In genomic region chr14:76495022-76495421, GRCm38 (mm10) we compare ENCODE assay signal across 18 mouse cellular contexts.
DNase-seq lines count a peak whose midpoint lies in the region; ATAC-seq and TF ChIP-seq lines count a peak whose summit lies in the region.
"Had no signal": no experiment of that assay in that cellular context is flagged by ENCODE, and none has a peak within 500 bp of the region (broad histone marks: within the 10 kb centered on the region; RNA-seq: fewer than 3 reads in every experiment).

No protein-coding gene starts in this region.

- no peak overlapping the region for H3K4me2 ChIP-seq in midbrain, embryonic 12.5 days (replicated peaks)
- H3K4me2 ChIP-seq in midbrain, embryonic 14.5 days (ENCODE audit: low read length), result no peak overlapping the region
- no peak overlapping the region for H3K4me2 ChIP-seq in forebrain, embryonic 11.5 days (ENCODE audit: low read depth, low read length, severe bottlenecking)
- H3K4me2 ChIP-seq: embryonic facial prominence, embryonic 15.5 days; forebrain, embryonic 12.5 days; heart, embryonic 12.5 days; liver, embryonic 12.5 days; lung, embryonic 15.5 days had no signal

- no peak for TF ChIP-seq CTCF in kidney, adult 2 months (conservative IDR thresholded peaks at IDR 0.05; ENCODE audit: insufficient read depth, insufficient read length, low read depth, low read length)
- TF ChIP-seq CTCF in lung, adult 2 months (IDR thresholded peaks at IDR 0.05; ENCODE audit: insufficient read depth, low read length), result no peak

- H3K9ac ChIP-seq in midbrain, embryonic 12.5 days (replicated peaks), result 0 out of 2 replicates have a peak overlapping the region, but pooled peaks have one; percentile 34
- no peak overlapping the region for H3K9ac ChIP-seq in midbrain, embryonic 14.5 days (replicated peaks; ENCODE audit: low read length)
- peak overlapping the region; percentile 39 for H3K9ac ChIP-seq in ES-E14 (ENCODE audit: insufficient read depth, low read depth, low read length, poor library complexity, severe bottlenecking)
- no peak overlapping the region for H3K9ac ChIP-seq in forebrain, embryonic 11.5 days (ENCODE audit: low read length)
- H3K9ac ChIP-seq: embryonic facial prominence, embryonic 15.5 days; forebrain, embryonic 12.5 days; heart, embryonic 12.5 days; liver, embryonic 12.5 days; lung, embryonic 15.5 days had no signal

- no peak overlapping the region for H3K27ac ChIP-seq in midbrain, embryonic 12.5 days (replicated peaks)
- no peak overlapping the region for H3K27ac ChIP-seq in midbrain, embryonic 14.5 days (replicated peaks; ENCODE audit: low read depth, low read length)
- H3K27ac ChIP-seq in ES-E14 (ENCODE audit: insufficient read depth, low read depth, low read length, poor library complexity, severe bottlenecking), result peak overlapping the region; percentile 68
- H3K27ac ChIP-seq in kidney, adult 2 months (ENCODE audit: insufficient read depth, low read depth, low read length), result peak overlapping the region; percentile 1; the same call in 1 of the 2 replicates
- H3K27ac ChIP-seq in forebrain, embryonic 11.5 days (ENCODE audit: low read depth, low read length), result no peak overlapping the region
- H3K27ac ChIP-seq: embryonic facial prominence, embryonic 15.5 days; forebrain, embryonic 12.5 days; liver, embryonic 12.5 days; lung, embryonic 15.5 days had no signal

- H3K36me3 ChIP-seq in midbrain, embryonic 12.5 days, result peaks cover 16% of the 10 kb centered on the region
- peaks cover 4% of the 10 kb centered on the region; the same call in 1 of the 2 replicates for H3K36me3 ChIP-seq in midbrain, embryonic 14.5 days (ENCODE audit: control insufficient read depth, insufficient read depth, low read length)
- H3K36me3 ChIP-seq in ES-E14 (ENCODE audit: control insufficient read depth, insufficient read depth, low read length, poor library complexity, severe bottlenecking), result no peaks in the 10 kb centered on the region
- H3K36me3 ChIP-seq in kidney, adult 2 months (ENCODE audit: control insufficient read depth, insufficient read depth, low read length), result no peaks in the 10 kb centered on the region
- no peaks in the 10 kb centered on the region for H3K36me3 ChIP-seq in forebrain, embryonic 11.5 days (ENCODE audit: control insufficient read depth, insufficient read depth, low read length)
- H3K36me3 ChIP-seq: liver, embryonic 12.5 days; lung, embryonic 15.5 days had no signal

- no peak for ATAC-seq in midbrain, embryonic 12.5 days (ENCODE audit: low FRiP score, low read depth)
- ATAC-seq in midbrain, embryonic 14.5 days (ENCODE audit: low FRiP score, low TSS enrichment), result no peak
- no peak for ATAC-seq in forebrain, embryonic 11.5 days (replicated peaks; ENCODE audit: low FRiP score)
- ATAC-seq: inflammation-experienced regulatory T-cells, adult 6 months; liver, embryonic 12.5 days had no signal

- TF ChIP-seq POLR2A in kidney, adult 2 months (IDR thresholded peaks at IDR 0.05; ENCODE audit: low read depth, low read length), result no peak
- TF ChIP-seq POLR2A in lung, adult 2 months (IDR thresholded peaks at IDR 0.05; ENCODE audit: borderline replicate concordance, extremely low read depth, low read depth, low read length), result no peak

- WGBS in midbrain, embryonic 12.5 days, result 57% methylated on average over 5 of the region's 5 CpGs
- WGBS in midbrain, embryonic 14.5 days, result 74% methylated on average over 5 of the region's 5 CpGs
- WGBS in kidney, adult 2 months, result 41% methylated on average over 5 of the region's 5 CpGs
- 66% methylated on average over 5 of the region's 5 CpGs for WGBS in lung, adult 2 months
- WGBS in forebrain, embryonic 11.5 days, result 55% methylated on average over 5 of the region's 5 CpGs

- no peaks in the 10 kb centered on the region for H3K9me3 ChIP-seq in midbrain, embryonic 12.5 days
- no peaks in the 10 kb centered on the region for H3K9me3 ChIP-seq in midbrain, embryonic 14.5 days (ENCODE audit: control insufficient read depth, low read length)
- no peaks in the 10 kb centered on the region for H3K9me3 ChIP-seq in ES-E14 (ENCODE audit: control insufficient read depth, insufficient read depth, low read depth, low read length)
- H3K9me3 ChIP-seq in forebrain, embryonic 11.5 days (ENCODE audit: control insufficient read depth, low read length), result no peaks in the 10 kb centered on the region
- H3K9me3 ChIP-seq: embryonic facial prominence, embryonic 15.5 days; forebrain, embryonic 12.5 days; heart, embryonic 12.5 days; liver, embryonic 12.5 days; lung, embryonic 15.5 days had no signal

- in situ Hi-C loops in ES-E14 (cut with MboI; ENCODE audit: low sequenced_read_pairs in 2 of 2, unreplicated experiment in 2 of 2), result no loop called here

- peaks cover 11% of the 10 kb centered on the region; the same call in 1 of the 2 replicates for H3K4me1 ChIP-seq in midbrain, embryonic 12.5 days
- H3K4me1 ChIP-seq in midbrain, embryonic 14.5 days (ENCODE audit: control insufficient read depth, insufficient read depth, low read length), result peaks cover 5% of the 10 kb centered on the region
- peaks cover 8 to 14% of the 10 kb centered on the region in 2 experiments; a peak in 2 of 4 replicates for H3K4me1 ChIP-seq in ES-E14 (ENCODE audit: control insufficient read depth in 2 of 2, insufficient read depth in 2 of 2, low read length in 2 of 2, poor library complexity in 1 of 2)
- peaks cover 1% of the 10 kb centered on the region; the same call in 1 of the 2 replicates for H3K4me1 ChIP-seq in kidney, adult 2 months (ENCODE audit: control insufficient read depth, insufficient read depth, low read length)
- H3K4me1 ChIP-seq in lung, adult 2 months (ENCODE audit: control insufficient read depth, insufficient read depth, low read length), result no peaks in the 10 kb centered on the region
- no peaks in the 10 kb centered on the region; the same call in 1 of the 2 replicates for H3K4me1 ChIP-seq in forebrain, embryonic 11.5 days (replicated peaks; ENCODE audit: control insufficient read depth, insufficient read depth, low read length)
- H3K4me1 ChIP-seq: embryonic facial prominence, embryonic 15.5 days had no signal

- no peaks in the 10 kb centered on the region for H3K27me3 ChIP-seq in midbrain, embryonic 12.5 days
- H3K27me3 ChIP-seq in midbrain, embryonic 14.5 days (ENCODE audit: control insufficient read depth, insufficient read depth, low read length), result no peaks in the 10 kb centered on the region
- H3K27me3 ChIP-seq in kidney, adult 2 months (replicated peaks; ENCODE audit: control insufficient read depth, insufficient read depth, low read length), result no peaks in the 10 kb centered on the region
- no peaks in the 10 kb centered on the region for H3K27me3 ChIP-seq in forebrain, embryonic 11.5 days (ENCODE audit: control insufficient read depth, insufficient read depth, low read length)
- H3K27me3 ChIP-seq: embryonic facial prominence, embryonic 15.5 days; forebrain, embryonic 12.5 days; heart, embryonic 12.5 days; lung, embryonic 15.5 days had no signal

- DNase-seq in midbrain, embryonic 14.5 days, result no peak
- DNase-seq in ES-E14 (ENCODE audit: low read depth, low spot score), result peak; percentile 91
- peak; percentile 51 for DNase-seq in kidney, adult 2 months
- peak; percentile 36 to 77 for DNase-seq in kidney, postnatal 25 days
- DNase-seq in lung, adult 2 months, result no peak
- DNase-seq in forebrain, embryonic 11.5 days (ENCODE audit: low spot score), result no peak
- DNase-seq: adrenal gland, postnatal 25 days; cerebellum, adult 18-20 months; heart, postnatal 36 days; right cerebral cortex, postnatal 25 days; thymus, postnatal 36 days had no signal

- no peak overlapping the region for H3K4me3 ChIP-seq in midbrain, embryonic 12.5 days
- H3K4me3 ChIP-seq in midbrain, embryonic 14.5 days (replicated peaks; ENCODE audit: low read depth, low read length), result no peak overlapping the region
- H3K4me3 ChIP-seq in ES-E14 (ENCODE audit: insufficient read depth in 1 of 2, low read depth in 1 of 2, low read length in 2 of 2, poor library complexity in 1 of 2, severe bottlenecking in 1 of 2), result peak overlapping the region; percentile 43 to 50
- H3K4me3 ChIP-seq in kidney, adult 2 months (ENCODE audit: insufficient read depth, low read depth, low read length), result no peak overlapping the region
- H3K4me3 ChIP-seq in lung, adult 2 months (replicated peaks; ENCODE audit: extremely low read depth, low read depth, low read length), result no peak overlapping the region
- H3K4me3 ChIP-seq in forebrain, embryonic 11.5 days (ENCODE audit: low read depth, low read length), result no peak overlapping the region
- H3K4me3 ChIP-seq: embryonic facial prominence, embryonic 15.5 days; forebrain, embryonic 12.5 days; heart, embryonic 12.5 days; liver, embryonic 12.5 days; lung, embryonic 15.5 days had no signal

TF ChIP-seq in ES-E14, 5 proteins besides CTCF, POLR2A, EP300 and RAD21:
- no peak for TF ChIP-seq MAFK (IDR thresholded peaks at IDR 0.05; ENCODE audit: insufficient read depth, low read depth, low read length)
- no peak for TF ChIP-seq ZNF384 (IDR thresholded peaks at IDR 0.05; ENCODE audit: low read depth, low read length)
- 0 out of 2 replicates have a peak, but pooled peaks have one; percentile 22 for TF ChIP-seq HCFC1 (IDR thresholded peaks at IDR 0.05; ENCODE audit: borderline replicate concordance, insufficient read depth, low read length)
- no peak for TF ChIP-seq CHD2 (IDR thresholded peaks at IDR 0.05; ENCODE audit: low read depth, low read length)
- no peak for TF ChIP-seq ZC3H11A (IDR thresholded peaks at IDR 0.05; ENCODE audit: borderline replicate concordance, low read depth, low read length)

Comparison
In these comparisons a context has a peak if more than half of its experiments do, and no peak if none do; other contexts are left out.
1. H3K9ac ChIP-seq: peak in midbrain, embryonic 12.5 days (single experiment) and ES-E14 (single experiment); none in midbrain, embryonic 14.5 days (single experiment) and forebrain, embryonic 11.5 days (single experiment).
2. H3K27ac ChIP-seq: peak in ES-E14 (single experiment) and kidney, adult 2 months (single experiment); none in midbrain, embryonic 12.5 days (single experiment), midbrain, embryonic 14.5 days (single experiment) and forebrain, embryonic 11.5 days (single experiment).
3. H3K4me3 ChIP-seq: peak in ES-E14 (2 of 2); none in midbrain, embryonic 12.5 days (single experiment), midbrain, embryonic 14.5 days (single experiment), kidney, adult 2 months (single experiment), lung, adult 2 months (single experiment) and forebrain, embryonic 11.5 days (single experiment).
4. DNase-seq: peak in ES-E14 (single experiment), kidney, adult 2 months (single experiment) and kidney, postnatal 25 days (2 of 2); none in midbrain, embryonic 14.5 days (single experiment), lung, adult 2 months (single experiment) and forebrain, embryonic 11.5 days (single experiment).